Mouse (Mus musculus): ENCODE results near the gene Tenm2.

Gene Tenm2

DNA sequence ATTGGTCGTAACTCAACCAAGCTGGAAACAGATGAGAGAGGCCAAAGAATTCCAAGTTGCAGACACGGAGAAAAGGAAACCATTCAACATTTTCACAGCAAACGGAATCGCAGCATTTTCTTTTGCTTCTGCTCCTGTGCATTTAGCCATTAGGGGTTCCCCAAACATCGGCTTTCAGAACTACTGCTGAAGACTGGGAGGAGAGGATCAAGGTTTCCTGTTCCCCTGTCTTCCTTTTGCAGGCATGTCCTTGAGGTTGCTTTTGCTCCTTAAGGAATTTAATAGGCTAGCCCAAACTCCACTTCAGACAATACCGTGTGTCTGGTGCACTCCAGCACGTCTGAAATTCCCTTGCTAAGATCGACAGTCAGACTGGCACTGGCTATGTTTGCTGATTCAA, 541.0 kb downstream of the Tenm2 start:
- DNase-seq (ENCODE audit: low read depth): no peak

DNA sequence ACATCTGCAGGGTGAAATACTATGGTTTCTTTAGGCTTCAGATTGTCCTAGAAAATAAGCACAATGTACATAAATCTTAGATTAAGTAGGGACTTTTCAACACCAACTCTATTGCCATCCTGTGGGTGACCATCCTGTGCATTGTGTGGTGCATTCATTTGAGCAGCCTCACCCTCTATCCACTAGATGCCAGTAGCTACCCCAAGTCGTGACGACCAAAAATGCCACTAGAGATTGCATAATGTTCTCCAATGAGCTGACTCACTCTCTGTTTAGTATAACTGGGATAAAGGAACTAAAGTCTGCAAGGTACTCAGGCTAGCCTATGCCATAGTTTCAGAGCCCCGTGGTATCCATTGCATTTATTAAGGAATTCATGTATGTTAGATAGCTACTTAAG, 543.1 kb downstream of the Tenm2 start:
- DNase-seq (ENCODE audit: low read depth): no peak

GRCm38 (mm10) chr11:36690826-36691225, 544.9 kb downstream of the Tenm2 start:
- DNase-seq (ENCODE audit: low read depth): no peak

- no peak for DNase-seq (ENCODE audit: low read depth)
Measured at GRCm38 (mm10) chr11:36686253-36686652, 549.5 kb downstream of the Tenm2 start.

GRCm38 (mm10) chr11:36679361-36679760, 556.4 kb downstream of the Tenm2 start:
- no peak for DNase-seq (ENCODE audit: low read depth)

- no peak for DNase-seq (ENCODE audit: low read depth)
Measured at GRCm38 (mm10) chr11:36678542-36678941, 557.2 kb downstream of the Tenm2 start.

- no peak for DNase-seq (ENCODE audit: low read depth)
Measured at GRCm38 (mm10) chr11:36678057-36678396, 557.7 kb downstream of the Tenm2 start.

DNA sequence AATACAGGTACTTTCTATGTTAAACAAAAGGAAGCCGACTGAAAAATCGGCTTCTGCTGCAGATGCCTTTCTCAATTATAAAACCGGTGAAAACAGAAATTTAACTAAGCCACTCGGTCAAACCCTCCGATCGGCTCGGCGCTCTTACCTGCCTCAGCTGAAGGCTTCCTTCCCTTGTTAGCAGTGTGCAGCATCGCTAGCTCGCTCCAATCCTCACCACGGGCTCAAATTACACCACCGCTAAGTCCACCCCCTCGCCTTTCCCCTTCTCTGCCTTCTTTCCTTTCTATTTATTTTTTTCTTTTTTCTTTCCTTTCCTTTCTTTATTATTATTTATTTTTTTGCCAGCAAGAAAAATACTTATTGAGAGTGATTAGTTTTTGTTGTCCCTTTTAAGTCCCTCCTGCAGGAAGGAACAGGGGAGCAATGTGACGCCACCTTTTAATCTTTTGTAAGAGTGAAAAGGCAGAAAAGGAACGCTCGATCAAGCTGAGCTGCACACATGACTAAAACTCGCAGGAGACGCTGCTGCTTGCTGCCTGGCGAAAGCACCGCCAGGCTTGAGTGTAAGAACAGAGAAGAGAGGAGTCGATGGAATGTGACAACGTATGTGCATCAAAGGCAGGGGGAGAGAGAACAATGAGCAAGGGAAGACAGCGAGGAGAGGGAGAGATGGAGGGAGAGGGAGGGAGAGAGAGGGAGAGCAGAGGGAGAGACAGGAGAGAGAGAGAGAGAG, 558.3 kb downstream of the Tenm2 start:
- DNase-seq (ENCODE audit: low read depth): no peak

- no peak for DNase-seq (ENCODE audit: low read depth)
Measured at GRCm38 (mm10) chr11:36676446-36677284, 559.1 kb downstream of the Tenm2 start.

GRCm38 (mm10) chr11:36674902-36675422, 560.8 kb downstream of the Tenm2 start:
- no peak for DNase-seq (ENCODE audit: low read depth)

- no peak for DNase-seq (ENCODE audit: low read depth)
Measured at GRCm38 (mm10) chr11:36674141-36674540, 561.6 kb downstream of the Tenm2 start.

DNA sequence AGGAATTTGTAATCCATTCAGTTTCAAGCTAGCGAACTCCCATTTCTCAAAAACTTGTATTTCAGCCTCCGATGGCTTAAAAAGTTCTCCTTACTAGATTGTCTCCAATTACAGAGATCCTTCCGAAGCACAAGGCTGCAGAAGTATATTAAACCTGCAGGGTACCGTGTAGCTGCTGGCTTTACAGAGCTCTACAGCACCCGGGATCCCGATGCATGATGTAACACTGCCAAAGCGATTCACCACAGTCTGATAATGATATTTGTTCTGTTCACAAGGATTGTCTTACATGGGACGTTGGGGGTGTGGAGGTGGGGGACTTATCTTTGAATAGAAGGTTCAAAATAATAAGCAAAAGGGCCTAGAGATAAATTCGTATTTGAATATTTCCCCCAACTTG, 564.6 kb downstream of the Tenm2 start:
- no peak for DNase-seq (ENCODE audit: low read depth)

DNA sequence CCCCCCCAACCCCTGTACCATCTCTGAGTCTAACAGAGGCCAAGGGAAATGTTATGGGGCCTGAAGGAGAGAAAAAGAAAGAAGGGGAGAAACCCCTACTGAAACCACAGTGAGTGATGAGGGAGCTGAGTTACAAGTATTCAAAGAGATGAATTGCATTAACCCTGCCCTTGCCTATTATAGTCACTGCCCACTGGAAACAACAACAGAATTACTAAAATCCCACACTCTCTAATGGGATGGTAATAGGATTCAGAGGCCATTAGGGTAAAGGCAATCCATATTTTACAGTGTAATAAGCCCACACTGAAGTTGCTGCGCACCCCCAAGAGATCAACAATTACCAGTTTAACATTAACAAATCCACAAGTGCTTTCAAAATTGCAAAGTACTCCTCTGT, 571.7 kb downstream of the Tenm2 start:
- no peak for DNase-seq (ENCODE audit: low read depth)

DNA sequence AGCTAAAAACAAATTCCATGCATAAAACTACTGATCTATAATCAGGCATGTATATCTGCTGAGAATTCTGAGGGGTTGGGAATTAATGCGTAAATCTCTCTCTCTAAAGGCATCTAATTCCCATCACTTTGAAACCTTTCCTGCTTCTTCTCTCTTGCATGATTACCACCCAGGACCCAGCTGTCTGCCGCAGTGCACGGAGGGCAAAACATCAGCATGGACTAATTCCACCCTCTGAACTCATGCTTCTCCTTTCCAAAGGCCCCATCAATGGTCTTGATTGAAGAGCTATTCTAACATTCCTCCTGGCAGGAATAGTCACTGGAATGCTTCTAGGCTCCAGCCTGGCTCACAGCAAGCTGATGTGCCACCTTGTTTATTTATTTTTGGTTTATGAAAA, 572.2 kb downstream of the Tenm2 start:
- DNase-seq (ENCODE audit: low read depth): no peak

GRCm38 (mm10) chr11:36653656-36654323, 582.0 kb downstream of the Tenm2 start:
- no peak for DNase-seq (ENCODE audit: low read depth)

GRCm38 (mm10) chr11:36647179-36647578, 588.6 kb downstream of the Tenm2 start:
- no peak for DNase-seq (ENCODE audit: low read depth)

GRCm38 (mm10) chr11:36635082-36635481, 600.7 kb downstream of the Tenm2 start:
- DNase-seq (ENCODE audit: low read depth): no peak

- no peak for DNase-seq (ENCODE audit: low read depth)
Measured at GRCm38 (mm10) chr11:36632201-36632600, 603.6 kb downstream of the Tenm2 start.

- DNase-seq (ENCODE audit: low read depth): no peak
Measured at GRCm38 (mm10) chr11:36613807-36614206, 622.0 kb downstream of the Tenm2 start.

DNA sequence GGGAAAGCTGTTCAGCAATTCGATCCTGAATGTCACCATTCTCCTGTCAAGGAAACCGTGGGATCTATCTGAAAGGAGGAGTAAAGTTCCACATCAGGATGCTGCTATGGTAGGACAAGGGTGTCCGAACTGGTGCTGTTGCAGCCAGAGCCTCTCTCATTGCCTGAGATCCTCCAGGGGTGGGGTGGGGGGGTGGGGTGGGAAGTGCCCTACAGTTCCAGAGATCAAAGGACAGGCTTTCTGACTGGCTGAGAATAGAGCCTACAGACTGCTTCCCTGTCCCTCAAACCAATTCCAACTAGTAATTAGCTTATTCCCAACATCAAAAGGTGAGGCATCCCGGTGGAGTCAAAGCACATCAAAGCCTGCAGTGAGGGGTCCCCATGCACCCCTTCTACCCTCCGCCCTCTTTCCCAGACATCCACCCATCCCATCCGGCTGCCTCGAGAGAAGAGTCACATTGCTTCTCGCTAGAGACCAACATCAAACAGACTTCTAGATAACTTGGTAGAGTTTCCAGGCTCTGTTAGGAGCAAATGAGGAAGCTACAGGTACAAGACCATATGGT, 630.9 kb downstream of the Tenm2 start:
- DNase-seq (ENCODE audit: low read depth): no peak

DNA sequence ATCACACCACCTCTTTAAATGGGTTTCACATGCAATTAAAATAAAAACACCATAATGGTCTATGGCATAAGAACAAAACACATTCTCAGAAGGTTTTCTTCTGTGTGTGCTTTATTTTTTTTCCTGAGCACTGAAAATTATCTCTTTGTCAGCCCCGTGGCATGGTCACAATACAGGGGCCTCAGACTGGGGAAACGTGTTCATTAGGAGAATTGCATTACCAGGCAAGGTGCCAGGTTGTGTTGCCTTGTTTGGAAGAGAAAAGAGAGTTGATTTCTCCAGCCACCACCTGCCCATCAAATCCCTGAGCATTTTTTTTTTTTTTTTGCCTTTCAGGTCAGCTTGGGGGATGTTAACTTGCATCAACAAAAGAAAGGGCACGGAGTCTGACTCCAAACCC, 631.5 kb downstream of the Tenm2 start:
- no peak for DNase-seq (ENCODE audit: low read depth)

DNA sequence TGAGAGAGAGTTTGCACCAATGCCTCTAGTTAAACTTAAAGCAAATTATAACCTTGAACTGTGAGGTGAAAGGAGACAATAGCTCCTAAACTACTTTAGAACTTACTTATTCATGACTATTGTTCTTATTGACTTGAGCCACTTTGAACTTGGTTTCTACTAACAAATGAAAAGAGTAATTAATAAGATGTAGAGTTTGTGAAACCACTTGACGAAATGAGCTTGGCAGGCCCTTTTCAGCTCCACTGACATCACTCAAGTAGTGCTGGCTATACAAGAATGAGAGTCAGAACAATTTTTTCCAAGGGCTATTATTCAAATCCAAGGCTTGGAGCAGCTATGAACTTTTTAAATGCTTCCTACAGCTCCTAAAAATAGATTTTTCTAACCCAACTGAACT, 643.3 kb downstream of the Tenm2 start:
- DNase-seq (ENCODE audit: low read depth): no peak

Data from induced T-regulatory cell, adult 2 months (primary cell).